Mouse (Mus musculus): Measurements from ENCODE around the gene Tbl2.

Gene Tbl2

GRCm38 (mm10) chr5:135149053-135149819 lies at the start of gene Tbl2:
Tbl2 (plus strand) TSS chr5:135149657.
- in situ Hi-C loops (cut with MboI, MseI): loop anchor here (25.0 kb wide), 1 partner anchor 638 kb away; the partner anchor contains the start of genes Mdh2 and Styxl1

GRCm38 (mm10) chr5:135100981-135101380 lies 48.5 kb upstream of the Tbl2 start:
- in situ Hi-C loops (cut with MboI, MseI): no loop called here

- in situ Hi-C loops (cut with MboI, MseI): no loop called here
These were observed 45.3 kb upstream of the Tbl2 start for GRCm38 (mm10) chr5:135103999-135104660.

GRCm38 (mm10) chr5:135106758-135107256 lies 42.6 kb upstream of the Tbl2 start:
- in situ Hi-C loops (cut with MboI, MseI): loop anchor here (5.0 kb wide), 1 partner anchor 85 kb away; the partner anchor contains the start of gene Stx1a

GRCm38 (mm10) chr5:135107521-135108501 lies 41.6 kb upstream of the Tbl2 start:
- in situ Hi-C loops (cut with MboI, MseI): loop anchor here (5.0 kb wide), 1 partner anchor 86 kb away; the partner anchor contains the start of gene Stx1a

GRCm38 (mm10) chr5:135109017-135109416 lies 40.4 kb upstream of the Tbl2 start:
- in situ Hi-C loops (cut with MboI, MseI): loop anchor here (5.0 kb wide), 1 partner anchor 87 kb away; the partner anchor contains the start of gene Stx1a

- in situ Hi-C loops (cut with MboI, MseI): loop anchor here (5.0 kb wide), 1 partner anchor 87 kb away; the partner anchor contains the start of gene Stx1a
These were observed 40.0 kb upstream of the Tbl2 start for GRCm38 (mm10) chr5:135109426-135109825.

- in situ Hi-C loops (cut with MboI, MseI): loop anchor here (5.0 kb wide), 1 partner anchor 88 kb away; the partner anchor contains the start of gene Stx1a
These were observed 39.5 kb upstream of the Tbl2 start for GRCm38 (mm10) chr5:135109976-135110375.

- in situ Hi-C loops (cut with MboI, MseI): no loop called here
These were observed 35.7 kb upstream of the Tbl2 start for GRCm38 (mm10) chr5:135113782-135114181.

- in situ Hi-C loops (cut with MboI, MseI): no loop called here
These were observed 34.2 kb upstream of the Tbl2 start for GRCm38 (mm10) chr5:135115241-135115640.

GRCm38 (mm10) chr5:135118589-135119081 lies 30.8 kb upstream of the Tbl2 start:
- in situ Hi-C loops (cut with MboI, MseI): no loop called here

GRCm38 (mm10) chr5:135120753-135121152 lies 28.7 kb upstream of the Tbl2 start:
- in situ Hi-C loops (cut with MboI, MseI): no loop called here

GRCm38 (mm10) chr5:135126121-135126520 lies 23.3 kb upstream of the Tbl2 start:
- in situ Hi-C loops (cut with MboI, MseI): loop anchor here (25.0 kb wide), 1 partner anchor 661 kb away; the partner anchor contains the start of genes Mdh2 and Styxl1

- in situ Hi-C loops (cut with MboI, MseI): loop anchor here (25.0 kb wide), 1 partner anchor 660 kb away; the partner anchor contains the start of genes Mdh2 and Styxl1
These were observed 21.8 kb upstream of the Tbl2 start for GRCm38 (mm10) chr5:135127669-135128068.

GRCm38 (mm10) chr5:135129747-135130146 lies 19.7 kb upstream of the Tbl2 start:
- in situ Hi-C loops (cut with MboI, MseI): loop anchor here (25.0 kb wide), 1 partner anchor 658 kb away; the partner anchor contains the start of genes Mdh2 and Styxl1

- in situ Hi-C loops (cut with MboI, MseI): loop anchor here (25.0 kb wide), 1 partner anchor 653 kb away; the partner anchor contains the start of genes Mdh2 and Styxl1
These were observed 15.6 kb upstream of the Tbl2 start for GRCm38 (mm10) chr5:135133736-135134405.

- in situ Hi-C loops (cut with MboI, MseI): loop anchor here (25.0 kb wide), 1 partner anchor 653 kb away; the partner anchor contains the start of genes Mdh2 and Styxl1
These were observed 14.9 kb upstream of the Tbl2 start for GRCm38 (mm10) chr5:135134534-135134933.

- in situ Hi-C loops (cut with MboI, MseI): loop anchor here (25.0 kb wide), 1 partner anchor 647 kb away; the partner anchor contains the start of genes Mdh2 and Styxl1
These were observed 9.6 kb upstream of the Tbl2 start for GRCm38 (mm10) chr5:135139881-135140280.

- in situ Hi-C loops (cut with MboI, MseI): loop anchor here (25.0 kb wide), 1 partner anchor 643 kb away; the partner anchor contains the start of genes Mdh2 and Styxl1
These were observed 5.0 kb upstream of the Tbl2 start for GRCm38 (mm10) chr5:135144469-135144868.

Data from T-helper 2 cell (primary cell).